Mouse (Mus musculus): ENCODE data around the gene Crip2. TPM values are rescaled to one million over a fixed set of nuclear protein-coding genes. Genes with fewer than 3 reads are reported as not detected.
A peak's percentile ranks its signal among the peaks of the same experiment; 100 is the strongest.

Gene Crip2
- total RNA-seq, 2 experiments from 2014 or later: 141 to 153 TPM

GRCm38 (mm10) chr12:113176960-113177725, 37.1 kb downstream of the Crip2 start:
- DNase-seq (ENCODE audit: low spot score in 2 of 2): no peak

DNA sequence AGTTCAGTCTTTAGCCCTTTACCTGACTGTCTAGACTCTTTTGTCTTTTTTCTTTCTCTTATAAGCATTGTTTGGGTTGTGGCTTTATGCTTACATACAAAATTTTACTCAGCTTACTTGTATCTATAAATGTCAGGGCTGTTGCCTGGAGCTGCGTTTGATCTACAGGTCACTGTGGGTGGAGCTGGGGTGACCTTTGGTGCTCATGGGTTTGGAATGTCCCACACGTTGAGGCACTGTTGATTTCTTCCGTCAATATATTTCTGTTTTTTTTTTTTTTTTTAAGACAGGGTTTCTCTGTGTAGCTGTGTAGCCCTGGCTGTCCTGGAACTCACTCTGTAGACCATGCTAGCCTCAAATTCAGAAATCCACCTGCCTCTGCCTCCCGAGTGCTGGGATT, 41.0 kb downstream of the Crip2 start:
- no peak for DNase-seq (ENCODE audit: low spot score in 2 of 2)

- no peak for DNase-seq (ENCODE audit: low spot score in 2 of 2)
Observed at GRCm38 (mm10) chr12:113184945-113185344, 44.9 kb downstream of the Crip2 start.

- no peak for DNase-seq (ENCODE audit: low spot score in 2 of 2)
Observed at GRCm38 (mm10) chr12:113185442-113186291, 45.6 kb downstream of the Crip2 start, which contains the start of gene Tmem121. Gene Tmem121, plus strand, starts transcription at chr12:113185930.

DNA sequence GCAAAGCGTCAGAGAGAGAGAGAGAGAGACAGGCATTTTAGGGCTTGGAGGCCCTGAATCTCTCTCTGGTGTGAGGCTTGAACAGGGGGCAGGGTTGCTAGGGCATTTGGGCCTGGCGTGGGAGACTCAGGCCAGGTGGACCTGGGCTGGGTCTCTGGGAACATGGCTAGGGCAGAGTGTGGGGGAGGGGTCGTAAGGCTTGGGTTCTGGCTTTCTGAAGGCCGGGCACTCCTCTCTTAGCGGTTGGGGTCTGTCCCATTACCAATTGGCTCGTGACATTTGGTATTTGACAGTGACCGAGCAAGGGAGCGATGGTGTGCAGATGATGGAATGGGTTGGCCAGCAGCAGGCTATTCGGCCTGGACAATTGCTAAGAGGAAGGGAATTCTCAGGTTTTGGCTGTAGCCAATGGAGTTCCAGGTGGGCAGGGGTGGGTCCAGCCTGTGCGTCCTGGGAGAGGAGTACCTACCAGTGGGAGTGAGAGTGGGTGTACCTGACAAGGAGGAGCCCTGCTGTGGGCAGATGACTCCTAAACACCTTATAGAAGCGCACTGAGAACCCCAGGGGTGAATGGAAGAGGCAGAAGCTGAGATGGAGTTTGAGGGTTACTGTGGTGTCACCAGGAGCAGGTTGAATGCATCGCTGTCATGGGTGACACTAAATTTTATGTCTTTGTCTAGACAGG, 46.4 kb downstream of the Crip2 start:
- DNase-seq (ENCODE audit: low spot score in 2 of 2): no peak

- DNase-seq (ENCODE audit: low spot score in 2 of 2): no peak
Observed at GRCm38 (mm10) chr12:113187011-113187375, 47.0 kb downstream of the Crip2 start.

GRCm38 (mm10) chr12:113187584-113188295, 47.7 kb downstream of the Crip2 start:
- DNase-seq (ENCODE audit: low spot score in 2 of 2): peak; percentile 60 to 78

DNA sequence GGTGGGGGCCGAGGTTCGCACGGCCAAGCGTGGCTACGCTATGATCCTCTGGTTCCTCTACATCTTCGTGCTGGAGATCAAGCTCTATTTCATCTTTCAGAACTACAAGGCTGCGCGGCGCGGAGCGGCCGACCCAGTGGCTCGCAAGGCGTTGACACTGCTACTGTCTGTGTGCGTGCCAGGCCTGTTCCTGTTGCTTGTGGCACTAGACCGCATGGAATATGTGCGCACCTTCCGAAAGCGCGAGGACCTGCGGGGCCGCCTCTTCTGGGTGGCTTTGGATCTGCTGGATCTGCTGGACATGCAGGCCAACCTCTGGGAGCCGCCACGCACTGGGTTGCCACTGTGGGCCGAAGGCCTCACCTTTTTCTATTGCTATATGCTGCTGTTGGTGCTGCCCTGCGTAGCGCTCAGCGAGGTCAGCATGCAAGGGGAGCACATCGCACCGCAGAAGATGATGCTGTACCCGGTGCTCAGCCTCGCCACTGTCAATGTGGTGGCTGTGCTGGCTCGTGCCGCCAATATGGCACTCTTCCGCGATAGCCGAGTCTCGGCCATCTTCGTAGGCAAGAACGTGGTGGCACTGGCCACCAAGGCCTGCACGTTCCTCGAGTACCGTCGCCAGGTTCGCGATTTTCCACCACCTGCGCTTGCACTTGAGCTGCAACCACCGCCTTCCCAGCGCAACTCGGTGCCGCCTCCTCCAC, 48.5 kb downstream of the Crip2 start:
- no peak for DNase-seq (ENCODE audit: low spot score in 2 of 2)

DNA sequence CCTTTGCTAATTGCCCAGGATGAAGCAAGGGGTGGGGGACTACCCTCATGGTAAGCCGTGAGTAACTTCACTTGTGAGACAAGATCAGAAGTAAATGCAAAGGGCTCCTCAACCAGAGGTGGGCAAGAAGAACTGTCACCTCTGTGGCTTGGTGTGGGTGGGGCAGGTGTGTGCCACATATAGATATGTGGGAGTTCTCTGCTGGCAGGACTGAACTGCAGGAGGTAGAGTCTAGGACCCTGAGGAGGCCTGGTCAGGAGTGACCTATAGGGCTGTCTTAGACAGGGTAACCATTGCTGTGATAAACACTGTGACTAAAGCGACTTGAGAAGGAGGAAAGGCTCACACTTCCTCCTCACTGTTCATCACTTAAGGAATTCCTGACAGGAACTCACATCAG, 53.4 kb downstream of the Crip2 start:
- DNase-seq (ENCODE audit: low spot score in 2 of 2): no peak

Other genes starting within 250 kb of the Crip2 start
- 10 to 100 TPM; 60.4 to 60.8 TPM for gene Jag2, start 210.5 kb upstream of the Crip2 start, total RNA-seq (2021)
- 10 to 100 TPM; 23.7 to 27.2 TPM for gene Nudt14, start 198.1 kb upstream of the Crip2 start, total RNA-seq (2021)
- gene Btbd6, start 163.8 kb upstream of the Crip2 start, total RNA-seq (2021): 10 to 100 TPM; 18.4 to 19.4 TPM
- gene Brf1, start 139.5 kb upstream of the Crip2 start, total RNA-seq (2021): 10 to 100 TPM; 44.2 to 52.2 TPM
- 10 to 100 TPM; 81.4 to 82.4 TPM for gene Pacs2, start 125.7 kb upstream of the Crip2 start, total RNA-seq (2021)
- gene Tex22, start 65.7 kb upstream of the Crip2 start, total RNA-seq (2021): 1 to 10 TPM in 1 of 2 experiments, under 1 TPM in 1; 0.65 to 1.0 TPM
- gene Mta1, start 42.0 kb upstream of the Crip2 start, total RNA-seq (2021): 10 to 100 TPM; 68.8 to 71.8 TPM
- gene Crip1, start 6.1 kb downstream of the Crip2 start, total RNA-seq (2021): 100 to 1,000 TPM; 331 to 336 TPM
- 1 to 10 TPM; 6.4 TPM for gene Tedc1, start 16.2 kb downstream of the Crip2 start, total RNA-seq (2021)
- gene Tmem121, start 45.7 kb downstream of the Crip2 start, total RNA-seq (2021): 1 to 10 TPM; 2.5 to 3.4 TPM

Data from gastrocnemius, postnatal 4 days (tissue).